Mouse (Mus musculus): ENCODE results near the gene Baat. TPM values are rescaled to one million over a fixed set of nuclear protein-coding genes. Genes with fewer than 3 reads are reported as not detected.
"Not testable (repeated sequence)": the region's sequence is repeated elsewhere in the genome, so short reads cannot be mapped to it uniquely, and the experiment has no call there.

Baat gene
- total and polyA plus RNA-seq, 3 experiments = 0.29 TPM; not detected in 2

- H3K9ac ChIP-seq (ENCODE audit: low read depth, low read length) = no peak overlapping the region
- no peak overlapping the region for H3K4me3 ChIP-seq
- no peaks in the 10 kb centered on the region for H3K79me2 ChIP-seq (replicated peaks; ENCODE audit: control insufficient read depth, insufficient read depth, low read length)
- no peaks in the 10 kb centered on the region for H3K36me3 ChIP-seq (ENCODE audit: control insufficient read depth, insufficient read depth, low read length)
- TF ChIP-seq POLR2A (IDR thresholded peaks at IDR 0.05; ENCODE audit: insufficient read depth, low read depth, low read length) (no peak), EP300 (IDR thresholded peaks at IDR 0.05; ENCODE audit: insufficient read depth, low read depth, low read length) (no peak), CTCF (IDR thresholded peaks at IDR 0.05) (no peak)
- H3K27ac ChIP-seq = no peak overlapping the region
- intact Hi-C loops (cut with DNase I) = no loop called here
- no peaks in the 10 kb centered on the region for H3K4me1 ChIP-seq (ENCODE audit: control insufficient read depth, insufficient read depth, low read length)
- WGBS = 66% methylated on average over 2 of the region's 2 CpGs
- no peak for DNase-seq
- H3K27me3 ChIP-seq (ENCODE audit: control insufficient read depth, insufficient read depth, low read length) = no peaks in the 10 kb centered on the region
These were observed 50.2 kb downstream of the Baat start for GRCm38 (mm10) chr4:49456171-49456570.

- Histone ChIP-seq H3K27me3 (ENCODE audit: control insufficient read depth, insufficient read depth, low read length) (no peaks in the 10 kb centered on the region), H3K9ac (ENCODE audit: low read depth, low read length) (no peak overlapping the region), H3K27ac (no peak overlapping the region), H3K36me3 (ENCODE audit: control insufficient read depth, insufficient read depth, low read length) (no peaks in the 10 kb centered on the region), H3K4me1 (ENCODE audit: control insufficient read depth, insufficient read depth, low read length) (no peaks in the 10 kb centered on the region), H3K79me2 (replicated peaks; ENCODE audit: control insufficient read depth, insufficient read depth, low read length) (no peaks in the 10 kb centered on the region), H3K4me3 (no peak overlapping the region)
- no peak for TF ChIP-seq CTCF (IDR thresholded peaks at IDR 0.05)
- no peak for TF ChIP-seq EP300 (IDR thresholded peaks at IDR 0.05; ENCODE audit: insufficient read depth, low read depth, low read length)
- no peak for TF ChIP-seq POLR2A (IDR thresholded peaks at IDR 0.05; ENCODE audit: insufficient read depth, low read depth, low read length)
- no peak for DNase-seq
- 63% methylated on average over 1 of the region's 1 CpGs for WGBS
- intact Hi-C loops (cut with DNase I) = no loop called here
These were observed 54.4 kb downstream of the Baat start for GRCm38 (mm10) chr4:49451848-49452551.

GRCm38 (mm10) chr4:49451133-49451847 is 55.1 kb downstream of the Baat start:
- H3K79me2 ChIP-seq (replicated peaks; ENCODE audit: control insufficient read depth, insufficient read depth, low read length); H3K27ac ChIP-seq; H3K9ac ChIP-seq (ENCODE audit: low read depth, low read length); H3K4me3 ChIP-seq; H3K27me3 ChIP-seq (ENCODE audit: control insufficient read depth, insufficient read depth, low read length); H3K36me3 ChIP-seq (ENCODE audit: control insufficient read depth, insufficient read depth, low read length); H3K4me1 ChIP-seq (ENCODE audit: control insufficient read depth, insufficient read depth, low read length); DNase-seq; intact Hi-C loops (cut with DNase I): not testable (repeated sequence)
- 70% methylated on average over 1 of the region's 1 CpGs for WGBS

Other genes starting within 250 kb of the Baat start
- gene Acnat2, start 98.4 kb downstream of the Baat start, total RNA-seq (2021) = not detected
- gene Acnat2, start 98.4 kb downstream of the Baat start, polyA plus RNA-seq (2012; rRNA removed) = not detected in 2 replicates
- gene Acnat1, start 32.6 kb downstream of the Baat start, total RNA-seq (2021) = not detected
- gene Acnat1, start 32.6 kb downstream of the Baat start, polyA plus RNA-seq (2012; rRNA removed) = not detected in 2 replicates
- gene Mrpl50, start 14.5 kb upstream of the Baat start, total RNA-seq (2021) = 10 to 100 TPM; 46.1 to 51.1 TPM
- 11.5 and 22.1 TPM in 2 replicates for gene Mrpl50, start 14.5 kb upstream of the Baat start, polyA plus RNA-seq (2012; rRNA removed)
- gene Zfp189, start 14.6 kb upstream of the Baat start, total RNA-seq (2021) = 1 to 10 TPM; 6.2 to 6.5 TPM
- 1.3 and 2.1 TPM in 2 replicates for gene Zfp189, start 14.6 kb upstream of the Baat start, polyA plus RNA-seq (2012; rRNA removed)
- gene Aldob, start 43.0 kb upstream of the Baat start, total RNA-seq (2021) = 1 to 10 TPM; 2.0 to 3.9 TPM
- gene Aldob, start 43.0 kb upstream of the Baat start, polyA plus RNA-seq (2012; rRNA removed) = 0.72 and 5.9 TPM in 2 replicates
- 10 to 100 TPM; 53.5 to 61.8 TPM for gene Tmem246, start 91.3 kb upstream of the Baat start, total RNA-seq (2021)
- gene Tmem246, start 91.3 kb upstream of the Baat start, polyA plus RNA-seq (2012; rRNA removed) = 77.3 and 106 TPM in 2 replicates
- gene Rnf20, start 125.4 kb upstream of the Baat start, total RNA-seq (2021) = 10 to 100 TPM; 34.9 to 36.1 TPM
- gene Rnf20, start 125.4 kb upstream of the Baat start, polyA plus RNA-seq (2012; rRNA removed) = 11.8 and 19.8 TPM in 2 replicates
- not detected for gene Ppp3r2, start 175.5 kb upstream of the Baat start, total RNA-seq (2021)
- gene Ppp3r2, start 175.5 kb upstream of the Baat start, polyA plus RNA-seq (2012; rRNA removed) = not detected in 2 replicates